Mouse (Mus musculus) erythroblast, embryonic 14.5 days (primary cell): ENCODE results near the gene Rhox3h.
"Not testable (repeated sequence)": the region's sequence is repeated elsewhere in the genome, so short reads cannot be mapped to it uniquely, and the experiment has no call there.

ENCODE experiments used
- GATA1 ChIP-seq: IDR thresholded peaks from 2 replicates; pipeline ENCODE4 v1.6.1; 2012; ENCODE audit warnings: low read length, inconsistent platforms, mixed read lengths
- TAL1 ChIP-seq: IDR thresholded peaks from 3 replicates; pipeline ENCODE4 v1.6.1; 2012; ENCODE audit warnings: low read length, inconsistent platforms, mixed read lengths

GRCm38 (mm10) chrX:37643370-37643769, 25.2 kb downstream of the Rhox3h start, which contains the start of gene Rhox2g:
- TF ChIP-seq TAL1, GATA1: not testable (repeated sequence)
